Mouse (Mus musculus): Measurements from ENCODE around the gene Psmd9. TPM values are rescaled to one million over a fixed set of nuclear protein-coding genes. Genes with fewer than 3 reads are reported as not detected.
"Not testable (repeated sequence)": the region's sequence is repeated elsewhere in the genome, so short reads cannot be mapped to it uniquely, and the experiment has no call there.

Gene Psmd9
- total and polyA plus RNA-seq, 2 experiments from 2014 or later, result 37.4 to 79.4 TPM

DNA sequence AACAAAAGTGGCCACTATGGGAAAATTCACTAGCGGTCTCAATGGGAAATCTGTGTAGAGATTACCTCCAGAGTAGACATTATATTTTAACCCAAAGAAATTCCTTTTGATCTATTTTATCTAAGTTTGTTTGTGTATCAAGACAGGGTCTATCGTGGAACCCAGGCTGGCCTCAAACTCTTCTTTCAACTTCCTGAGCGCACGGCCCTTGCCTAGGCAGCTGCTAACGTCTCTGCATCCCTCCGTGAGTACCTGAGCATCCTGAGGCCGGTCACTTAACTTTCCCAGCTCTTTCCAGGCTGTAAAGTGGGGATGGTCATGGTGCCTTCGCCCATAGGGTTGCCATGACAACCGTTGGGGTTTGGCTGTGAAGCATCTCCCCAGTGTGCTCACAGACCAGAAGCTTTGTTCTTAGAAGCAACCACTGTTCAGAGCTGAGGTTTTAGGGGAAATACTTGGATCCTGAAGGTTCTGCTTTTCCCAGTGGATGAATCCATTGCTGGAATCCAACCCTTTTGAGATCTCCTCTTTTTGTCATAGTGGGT is 23.5 kb downstream of the Psmd9 start:
- DNase-seq, result peak; percentile 20
- WGBS, result 60% methylated on average over 9 of the region's 9 CpGs
- no peak for TF ChIP-seq CTCF (IDR thresholded peaks at IDR 0.05; ENCODE audit: low read depth)

DNA sequence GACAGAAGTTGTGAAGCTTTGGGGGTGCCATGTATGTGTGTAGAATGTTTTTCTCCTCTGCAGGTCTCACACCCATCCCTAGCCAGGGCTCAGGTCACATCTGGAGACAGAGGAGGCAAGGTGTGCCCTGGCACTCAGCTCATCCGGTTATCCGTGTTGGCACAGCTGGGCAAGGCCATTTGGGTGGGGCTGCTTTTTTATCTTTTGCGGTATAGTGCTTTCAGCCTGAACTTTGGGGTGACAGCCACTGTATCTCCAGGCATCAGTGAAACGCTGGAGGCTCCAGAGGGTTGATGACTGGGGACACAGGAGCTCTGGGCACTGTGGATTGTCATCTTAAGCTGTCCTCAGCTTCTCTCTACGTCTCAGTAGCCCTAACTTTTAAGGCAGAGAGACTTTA is 24.2 kb downstream of the Psmd9 start:
- H3K27ac ChIP-seq (ENCODE audit: low read depth, low read length), result no peak overlapping the region
- no peak overlapping the region for H3K4me2 ChIP-seq (ENCODE audit: low read depth)
- no peak for ATAC-seq
- 83% methylated on average over 5 of the region's 5 CpGs for WGBS
- no peak overlapping the region for H3K9ac ChIP-seq
- H3K4me1 ChIP-seq (ENCODE audit: insufficient read depth), result no peaks in the 10 kb centered on the region
- H3K9me3 ChIP-seq (ENCODE audit: low read length), result no peaks in the 10 kb centered on the region
- no peaks in the 10 kb centered on the region for H3K36me3 ChIP-seq (ENCODE audit: insufficient read depth)
- no peak overlapping the region for H3K4me3 ChIP-seq (ENCODE audit: low read depth, low read length)
- H3K27me3 ChIP-seq (ENCODE audit: insufficient read depth, low read length), result no peaks in the 10 kb centered on the region
- no peak for DNase-seq
- TF ChIP-seq CTCF (IDR thresholded peaks at IDR 0.05; ENCODE audit: low read depth), result no peak

More for the DNA sequence above, 23.5 kb downstream of the Psmd9 start:
- no peak for ATAC-seq
- no peak overlapping the region for H3K4me3 ChIP-seq (ENCODE audit: low read depth, low read length)
- no peaks in the 10 kb centered on the region for H3K9me3 ChIP-seq (ENCODE audit: low read length)
- no peaks in the 10 kb centered on the region for H3K36me3 ChIP-seq (ENCODE audit: insufficient read depth)
- no peak overlapping the region for H3K9ac ChIP-seq
- H3K27ac ChIP-seq (ENCODE audit: low read depth, low read length), result no peak overlapping the region
- H3K4me2 ChIP-seq (ENCODE audit: low read depth), result no peak overlapping the region
- no peaks in the 10 kb centered on the region for H3K4me1 ChIP-seq (ENCODE audit: insufficient read depth)
- H3K27me3 ChIP-seq (ENCODE audit: insufficient read depth, low read length), result no peaks in the 10 kb centered on the region

DNA sequence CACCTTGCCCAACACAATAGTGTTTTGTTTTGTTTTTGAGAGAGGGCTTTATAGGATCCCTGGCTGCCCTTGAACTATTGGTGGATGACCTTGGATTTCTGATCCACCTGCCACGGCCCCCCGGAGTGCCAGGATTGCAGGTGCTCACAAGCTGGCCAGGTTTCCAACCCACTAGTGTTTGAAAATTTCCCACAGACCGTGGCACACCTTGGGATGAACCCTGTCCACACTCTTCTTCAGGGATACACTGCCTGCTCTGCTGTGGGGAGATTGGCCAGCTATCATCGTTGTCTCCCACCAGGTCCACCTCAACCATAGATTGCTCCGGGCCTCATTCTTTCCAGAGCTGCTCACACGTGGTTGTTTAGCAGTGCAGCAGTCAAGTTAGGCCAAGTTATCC is 25.6 kb downstream of the Psmd9 start:
- 89% methylated on average over 6 of the region's 6 CpGs for WGBS
- ATAC-seq, result no peak

DNA sequence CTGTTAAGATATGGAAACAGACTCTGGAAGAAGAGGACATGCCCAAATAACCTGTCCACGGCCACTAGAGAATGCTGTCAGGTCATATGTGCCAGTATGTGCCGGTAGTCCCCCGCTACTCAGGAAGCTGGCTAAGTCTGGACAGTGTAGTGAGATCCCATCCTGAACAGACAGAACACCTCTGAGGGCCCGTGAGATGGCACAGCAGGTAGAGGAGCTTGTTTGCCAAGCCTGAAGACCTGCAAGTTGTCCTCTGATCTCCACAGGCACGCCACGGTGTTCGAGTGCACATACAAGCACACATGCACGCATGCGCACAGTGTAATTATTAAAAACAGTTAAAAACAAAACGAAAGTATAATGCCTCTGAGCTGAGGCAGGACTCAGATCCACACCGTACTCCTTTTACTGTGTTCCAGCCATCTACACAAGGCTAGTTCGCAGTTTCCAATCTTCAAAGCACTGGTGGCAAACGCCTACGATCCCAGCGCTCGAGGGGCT is 26.3 kb downstream of the Psmd9 start:
- H3K36me3 ChIP-seq (ENCODE audit: insufficient read depth), result no peaks in the 10 kb centered on the region
- no peak for TF ChIP-seq CTCF (IDR thresholded peaks at IDR 0.05; ENCODE audit: low read depth)
- H3K9me3 ChIP-seq (ENCODE audit: low read length), result no peaks in the 10 kb centered on the region
- no peak overlapping the region for H3K27ac ChIP-seq (ENCODE audit: low read depth, low read length)
- no peak overlapping the region for H3K4me3 ChIP-seq (ENCODE audit: low read depth, low read length)
- no peak overlapping the region for H3K9ac ChIP-seq
- no peak overlapping the region for H3K4me2 ChIP-seq (ENCODE audit: low read depth)
- 93% methylated on average over 16 of the region's 16 CpGs for WGBS
- H3K4me1 ChIP-seq (ENCODE audit: insufficient read depth), result no peaks in the 10 kb centered on the region
- DNase-seq, result no peak
- ATAC-seq, result no peak
- no peaks in the 10 kb centered on the region for H3K27me3 ChIP-seq (ENCODE audit: insufficient read depth, low read length)

More for the DNA sequence above, 25.6 kb downstream of the Psmd9 start:
- H3K4me2 ChIP-seq (ENCODE audit: low read depth), result no peak overlapping the region
- no peaks in the 10 kb centered on the region for H3K27me3 ChIP-seq (ENCODE audit: insufficient read depth, low read length)
- DNase-seq, result no peak
- TF ChIP-seq CTCF (IDR thresholded peaks at IDR 0.05; ENCODE audit: low read depth), result no peak
- no peaks in the 10 kb centered on the region for H3K4me1 ChIP-seq (ENCODE audit: insufficient read depth)
- H3K9ac ChIP-seq, result no peak overlapping the region
- H3K36me3 ChIP-seq (ENCODE audit: insufficient read depth), result no peaks in the 10 kb centered on the region
- H3K4me3 ChIP-seq (ENCODE audit: low read depth, low read length), result no peak overlapping the region
- no peaks in the 10 kb centered on the region for H3K9me3 ChIP-seq (ENCODE audit: low read length)
- H3K27ac ChIP-seq (ENCODE audit: low read depth, low read length), result no peak overlapping the region

DNA sequence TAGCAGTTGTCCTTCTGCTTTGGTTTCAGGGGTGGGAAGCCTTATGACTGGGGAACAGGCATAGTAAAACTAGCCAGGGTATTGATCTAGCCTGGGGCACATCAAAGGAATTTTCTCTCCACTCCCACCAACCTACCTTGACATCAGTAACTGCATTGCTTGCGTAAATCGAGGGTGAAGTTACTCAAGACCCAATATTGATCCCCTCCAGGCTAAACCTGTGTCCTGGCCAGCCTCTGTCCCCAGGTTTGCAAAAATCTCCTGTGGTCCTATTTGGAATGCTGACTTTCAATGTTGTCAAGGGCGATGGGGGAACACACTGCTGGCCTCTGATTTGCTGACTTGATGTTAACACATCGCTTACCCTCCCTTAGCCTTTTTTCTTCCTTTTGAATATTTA is 27.5 kb downstream of the Psmd9 start:
- Histone ChIP-seq H3K27me3 (ENCODE audit: insufficient read depth, low read length) (no peaks in the 10 kb centered on the region), H3K27ac (ENCODE audit: low read depth, low read length) (no peak overlapping the region), H3K9me3 (ENCODE audit: low read length) (no peaks in the 10 kb centered on the region), H3K36me3 (ENCODE audit: insufficient read depth) (no peaks in the 10 kb centered on the region), H3K4me2 (ENCODE audit: low read depth) (no peak overlapping the region), H3K4me1 (ENCODE audit: insufficient read depth) (no peaks in the 10 kb centered on the region), H3K4me3 (ENCODE audit: low read depth, low read length) (no peak overlapping the region), H3K9ac (no peak overlapping the region)
- WGBS, result 71% methylated on average over 4 of the region's 4 CpGs
- no peak for TF ChIP-seq CTCF (IDR thresholded peaks at IDR 0.05; ENCODE audit: low read depth)
- ATAC-seq (no peak), DNase-seq (no peak)

DNA sequence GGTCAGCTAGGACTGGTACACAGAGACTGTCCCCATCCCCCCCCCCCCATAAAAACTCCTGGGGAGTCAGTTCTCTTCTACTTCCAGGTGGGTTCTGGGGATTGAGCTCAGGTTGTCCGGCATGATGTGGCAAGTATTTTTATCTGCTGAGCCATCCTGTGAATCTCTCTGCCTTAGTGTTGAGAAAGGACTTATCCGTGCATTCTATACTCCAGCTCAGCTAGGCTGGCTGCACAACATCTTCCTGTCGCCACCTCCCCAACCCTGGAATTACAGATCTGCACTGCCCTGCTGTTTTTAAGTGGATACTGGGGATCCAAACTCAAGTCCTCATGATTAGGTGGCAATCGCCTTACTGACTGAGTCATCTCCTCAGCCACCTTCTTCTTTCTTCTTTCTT is 29.3 kb downstream of the Psmd9 start:
- Histone ChIP-seq H3K4me1 (ENCODE audit: insufficient read depth) (no peaks in the 10 kb centered on the region), H3K27me3 (ENCODE audit: insufficient read depth, low read length) (no peaks in the 10 kb centered on the region), H3K4me2 (ENCODE audit: low read depth) (no peak overlapping the region), H3K27ac (ENCODE audit: low read depth, low read length) (no peak overlapping the region), H3K9me3 (ENCODE audit: low read length) (no peaks in the 10 kb centered on the region), H3K36me3 (ENCODE audit: insufficient read depth) (no peaks in the 10 kb centered on the region), H3K4me3 (ENCODE audit: low read depth, low read length) (no peak overlapping the region), H3K9ac (no peak overlapping the region)
- 93% methylated on average over 4 of the region's 4 CpGs for WGBS
- no peak for DNase-seq
- no peak for TF ChIP-seq CTCF (IDR thresholded peaks at IDR 0.05; ENCODE audit: low read depth)
- ATAC-seq, result no peak

DNA sequence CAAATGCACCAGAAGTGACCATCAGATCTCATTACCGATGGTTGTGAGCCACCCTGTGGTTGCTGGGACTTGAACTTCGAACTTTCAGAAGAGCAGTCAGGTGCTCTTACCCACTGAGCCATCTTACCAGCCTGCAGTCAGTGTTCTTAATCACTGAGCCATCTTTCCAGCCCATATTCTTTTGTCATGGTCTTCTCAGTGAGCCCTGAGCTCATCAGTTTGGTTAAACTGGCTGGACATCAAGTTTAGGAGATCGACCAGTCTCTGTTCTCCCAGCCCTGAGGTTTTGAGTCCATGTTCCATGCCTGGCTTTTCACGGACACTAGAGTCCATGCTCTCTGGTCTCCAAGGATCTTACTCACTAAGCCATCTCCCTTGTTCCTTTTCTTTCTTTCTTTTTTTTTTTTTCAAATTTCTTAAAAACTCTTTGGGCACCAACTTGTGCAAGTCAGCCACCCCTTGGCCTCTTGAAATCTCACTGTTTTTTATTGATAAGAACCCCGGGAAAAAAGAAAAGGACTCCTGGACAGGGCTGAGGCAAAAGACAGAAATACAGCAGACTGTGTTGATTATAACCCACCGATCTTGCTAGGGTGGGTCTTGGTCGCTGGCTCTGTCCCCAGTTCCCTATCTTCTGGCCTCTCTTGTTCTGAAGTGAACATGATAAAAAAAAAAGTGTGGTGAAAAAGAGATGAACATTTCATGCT is 31.8 kb downstream of the Psmd9 start:
- H3K4me3 ChIP-seq (ENCODE audit: low read depth, low read length); H3K4me2 ChIP-seq (ENCODE audit: low read depth); H3K9me3 ChIP-seq (ENCODE audit: low read length); H3K27ac ChIP-seq (ENCODE audit: low read depth, low read length); H3K9ac ChIP-seq; ATAC-seq; DNase-seq; H3K36me3 ChIP-seq (ENCODE audit: insufficient read depth); H3K27me3 ChIP-seq (ENCODE audit: insufficient read depth, low read length); H3K4me1 ChIP-seq (ENCODE audit: insufficient read depth): not testable (repeated sequence)
- WGBS, result 92% methylated on average over 5 of the region's 7 CpGs
